Mouse (Mus musculus): Measurements from ENCODE around the gene Mfsd4b1.
"Not testable (repeated sequence)": the region's sequence is repeated elsewhere in the genome, so short reads cannot be mapped to it uniquely, and the experiment has no call there.

The Mfsd4b1 gene

DNA sequence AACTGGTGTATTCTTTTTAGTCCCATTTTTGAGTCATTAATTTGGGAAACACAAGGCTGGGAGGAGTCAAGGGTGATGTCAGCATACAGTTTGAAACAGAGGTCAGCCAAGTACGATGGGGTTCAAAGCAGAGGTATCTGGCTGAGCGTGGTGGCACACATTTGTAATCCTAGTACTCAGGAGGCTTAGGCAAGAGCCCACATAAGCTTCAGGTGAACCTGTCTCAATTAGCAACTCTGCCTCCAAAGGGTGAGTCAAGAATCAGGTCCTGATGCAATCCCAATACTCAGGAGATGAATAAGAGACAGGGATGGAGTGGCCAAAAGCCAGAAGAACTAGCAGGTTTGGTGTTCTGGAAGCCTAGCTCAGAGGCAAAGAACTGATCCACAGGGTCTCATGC lies 7.8 kb upstream of the Mfsd4b1 start:
- no peak for DNase-seq (ENCODE audit: low read depth)

GRCm38 (mm10) chr10:40030716-40031115 lies 5.6 kb upstream of the Mfsd4b1 start:
- no peak for DNase-seq (ENCODE audit: low read depth)

DNA sequence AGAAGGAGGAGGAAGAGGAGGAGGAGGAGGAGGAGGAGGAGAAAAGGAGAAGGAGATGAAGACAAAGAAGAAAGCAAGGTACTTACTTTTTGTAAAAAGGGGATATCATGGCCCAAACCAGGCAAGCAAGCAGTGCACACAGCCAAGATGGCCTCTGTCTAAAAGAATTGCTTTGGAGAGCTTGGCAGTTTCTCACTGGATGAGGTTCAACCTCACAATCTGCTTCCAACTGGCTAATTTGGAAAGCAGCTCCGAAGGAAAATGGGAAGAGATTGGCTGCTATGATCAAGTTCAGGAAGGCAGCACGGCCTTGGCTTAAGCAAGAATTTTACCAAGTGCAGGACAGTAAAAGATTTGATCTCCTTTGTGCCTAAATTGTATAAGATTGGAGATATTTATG lies 4.5 kb upstream of the Mfsd4b1 start:
- DNase-seq (ENCODE audit: low read depth): no peak

DNA sequence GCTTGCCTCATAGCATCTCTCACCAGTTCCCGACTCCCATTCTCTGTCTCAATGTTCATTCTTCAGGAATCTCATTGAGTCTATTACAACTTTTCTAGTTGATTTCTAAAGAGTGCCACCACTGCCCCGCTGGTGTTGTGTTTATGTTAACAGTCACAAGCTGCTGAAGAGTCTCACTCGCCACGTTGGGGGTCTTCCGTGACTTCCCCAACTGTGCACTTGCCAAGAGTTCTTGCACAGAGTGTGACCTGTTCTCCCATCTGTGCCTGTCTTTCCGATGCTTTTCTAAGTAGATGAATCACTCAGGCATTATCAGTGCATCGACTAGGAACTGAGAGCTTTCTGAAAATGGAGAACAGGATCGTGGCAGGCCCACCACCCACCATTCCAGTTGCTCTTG lies 3.0 kb upstream of the Mfsd4b1 start:
- no peak for DNase-seq (ENCODE audit: low read depth)

DNA sequence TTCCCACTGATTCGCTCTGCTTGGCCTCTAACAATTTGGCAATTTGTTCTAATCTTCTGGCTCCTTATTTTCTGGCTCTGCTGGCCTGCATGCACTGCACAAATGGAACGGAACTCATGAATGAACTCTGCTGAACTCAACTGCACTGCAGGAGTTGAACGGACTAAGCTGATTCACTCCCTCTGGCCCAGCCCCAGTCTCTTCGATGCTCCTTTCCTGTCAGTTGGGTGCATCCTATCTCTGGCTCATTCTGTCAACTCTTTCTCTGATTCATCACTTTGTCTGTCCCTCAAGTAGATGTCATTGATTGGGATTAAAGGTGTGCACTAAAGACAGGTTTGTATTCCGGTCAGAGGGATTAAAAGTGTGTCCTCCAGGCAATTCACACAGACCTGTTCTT lies 1.5 kb upstream of the Mfsd4b1 start:
- no peak for DNase-seq (ENCODE audit: low read depth)

- no peak for DNase-seq (ENCODE audit: low read depth)
These were observed 492 bp upstream of the Mfsd4b1 start for GRCm38 (mm10) chr10:40025560-40025959.

DNA sequence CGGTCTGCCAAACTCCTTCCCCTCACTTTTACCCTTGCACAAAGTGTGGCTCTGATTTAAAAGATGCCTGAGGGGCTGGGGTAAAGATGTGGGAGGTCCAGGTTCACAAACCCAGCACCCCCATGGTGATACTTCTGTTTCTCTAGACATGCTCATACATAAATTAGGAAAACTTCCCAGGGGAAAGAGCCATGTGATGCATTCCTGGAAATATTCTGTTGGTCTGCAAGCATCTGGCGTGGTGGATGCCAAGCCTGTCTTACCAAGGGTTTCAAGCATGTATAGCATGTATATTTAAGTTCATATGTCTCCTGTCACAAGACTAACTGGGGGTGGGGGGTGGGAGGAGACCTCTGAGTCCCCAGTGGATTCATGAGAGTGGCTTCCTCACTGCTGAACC lies 4.7 kb downstream of the Mfsd4b1 start:
- no peak for DNase-seq (ENCODE audit: low read depth)

DNA sequence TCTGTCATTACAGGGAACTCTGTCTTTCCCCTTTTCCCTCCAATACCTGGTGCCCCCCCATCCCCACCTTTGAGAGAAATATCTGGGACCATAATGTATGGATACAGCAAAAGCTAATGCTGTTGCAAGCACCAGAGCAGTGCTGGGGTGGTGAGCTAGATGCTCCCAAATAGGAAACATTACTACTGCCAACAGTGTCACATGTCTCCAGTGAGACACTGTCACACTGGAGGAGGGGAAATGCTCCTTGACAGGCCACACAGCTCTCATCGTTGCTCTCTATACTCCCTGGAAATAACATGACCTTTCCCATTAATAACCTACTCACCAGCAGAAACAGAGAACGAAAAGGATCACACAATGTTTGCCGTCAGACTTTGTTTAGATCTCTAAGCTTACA lies 5.6 kb downstream of the Mfsd4b1 start:
- DNase-seq (ENCODE audit: low read depth): no peak

DNA sequence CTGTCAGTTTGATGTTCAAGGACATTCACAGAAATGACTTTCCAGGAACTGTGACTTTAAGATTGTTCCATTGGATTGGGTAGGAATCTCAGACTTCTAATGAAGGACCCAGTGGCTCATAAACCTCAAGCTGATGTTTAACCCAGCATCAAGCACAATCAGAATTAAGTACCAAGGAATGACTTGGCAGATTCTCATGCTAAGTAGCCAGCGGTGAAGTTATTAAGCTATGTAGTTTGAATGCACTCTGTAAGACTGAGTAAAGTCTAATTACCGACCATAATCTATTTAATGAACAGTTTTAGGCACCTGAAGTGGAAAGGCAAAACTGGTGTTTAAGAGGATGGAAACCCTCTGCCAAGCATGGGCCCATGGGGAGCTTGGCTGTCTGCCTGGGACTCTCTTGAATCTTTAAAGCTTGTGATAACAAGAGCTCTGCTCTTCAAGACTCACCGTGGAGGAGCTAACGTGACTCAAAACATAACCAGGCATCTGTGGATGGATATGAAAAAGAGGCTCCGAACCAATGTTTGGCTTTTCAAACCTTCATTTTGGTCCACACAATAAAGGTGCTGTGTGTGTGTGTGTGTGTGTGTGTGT lies 6.7 kb downstream of the Mfsd4b1 start:
- no peak for DNase-seq (ENCODE audit: low read depth)

DNA sequence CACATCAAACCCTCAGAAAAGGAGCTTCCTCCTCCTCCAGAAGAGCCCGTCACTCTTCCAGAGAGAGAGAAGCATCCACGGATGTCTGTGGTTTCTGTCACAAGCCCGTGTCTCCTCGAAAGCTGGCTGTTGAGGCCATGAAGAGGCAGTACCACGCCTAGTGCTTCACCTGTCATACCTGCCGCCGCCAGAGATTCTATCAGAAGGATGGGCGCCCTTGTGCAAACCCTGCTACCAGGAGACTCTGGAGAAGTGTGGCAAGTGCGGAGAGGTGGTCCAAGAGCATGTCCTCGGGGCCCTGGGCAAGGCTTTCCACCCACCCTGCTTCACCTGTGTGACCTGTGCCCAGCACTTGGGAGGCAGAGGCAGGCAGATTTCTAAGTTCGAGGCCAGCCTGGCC lies 15.5 kb downstream of the Mfsd4b1 start:
- no peak for DNase-seq (ENCODE audit: low read depth)

- not testable (repeated sequence) for DNase-seq (ENCODE audit: low read depth)
These were observed 16.2 kb downstream of the Mfsd4b1 start for GRCm38 (mm10) chr10:40008847-40009246.

DNA sequence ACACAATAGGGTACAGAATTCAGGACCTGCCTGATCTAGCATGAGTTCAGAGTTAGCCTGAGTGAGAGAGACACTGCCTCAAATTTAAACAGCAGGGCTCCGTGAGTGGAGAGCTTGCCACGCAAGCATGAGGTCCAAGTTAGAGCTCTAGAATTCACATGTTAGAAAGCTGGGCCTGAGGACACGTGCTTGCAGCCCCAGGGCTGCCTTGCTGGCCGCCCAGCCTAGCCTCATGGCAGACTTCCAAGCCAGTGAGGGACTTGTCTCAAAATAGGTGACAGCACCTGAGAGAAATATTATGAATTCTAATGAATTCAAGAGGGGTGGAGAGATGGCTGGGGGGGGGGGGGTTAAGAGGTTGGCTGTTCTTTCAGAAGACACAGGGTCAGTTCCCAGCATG lies 17.1 kb downstream of the Mfsd4b1 start:
- DNase-seq (ENCODE audit: low read depth): no peak

DNA sequence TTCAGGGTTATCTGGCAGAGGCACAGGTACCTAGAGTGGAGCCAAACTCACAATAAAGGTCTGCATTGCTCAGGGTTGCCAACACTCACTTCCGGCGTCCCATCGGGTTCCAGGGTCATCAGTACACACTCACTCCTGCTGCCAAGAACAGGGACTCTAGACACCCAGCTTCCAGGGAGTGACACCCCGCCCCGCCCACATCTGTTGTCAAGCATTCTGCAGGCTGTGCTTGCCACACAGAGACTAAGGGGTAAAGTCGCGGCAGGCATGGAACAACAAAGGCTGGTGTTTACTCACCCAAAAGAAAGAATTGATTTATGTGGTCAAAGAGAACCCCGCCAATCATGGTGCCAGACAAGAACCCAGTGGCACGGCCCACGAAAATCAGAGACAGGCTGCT lies 18.1 kb downstream of the Mfsd4b1 start:
- DNase-seq (ENCODE audit: low read depth): peak; percentile 42

GRCm38 (mm10) chr10:40000746-40001145 lies 24.3 kb downstream of the Mfsd4b1 start:
- no peak for DNase-seq (ENCODE audit: low read depth)

DNA sequence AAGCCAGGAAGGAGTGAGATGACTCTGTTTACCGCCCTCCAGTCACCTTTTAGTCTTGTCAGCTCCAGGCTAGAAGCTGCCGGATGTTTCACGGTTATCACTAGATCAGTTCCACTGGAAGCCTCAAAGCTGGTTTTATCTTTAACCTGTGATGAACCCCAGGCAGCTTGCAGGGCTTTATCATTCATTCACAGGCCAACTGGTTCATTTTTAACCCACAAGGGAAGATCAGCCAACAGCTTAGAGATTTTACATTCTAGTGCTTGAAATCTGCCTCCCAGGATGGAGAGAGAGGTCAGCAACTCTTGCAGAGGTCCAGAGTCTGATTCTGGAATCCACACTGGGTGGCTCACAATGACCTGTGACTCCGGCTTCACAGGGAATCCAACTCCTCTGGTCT lies 33.9 kb downstream of the Mfsd4b1 start:
- peak; percentile 75 for DNase-seq (ENCODE audit: low read depth)

- no peak for DNase-seq (ENCODE audit: low read depth)
These were observed 38.6 kb downstream of the Mfsd4b1 start, which contains the start of gene Mfsd4b5 for GRCm38 (mm10) chr10:39986466-39986865. Mfsd4b5 (minus strand) TSS chr10:39986646.

GRCm38 (mm10) chr10:39982604-39983003 lies 42.5 kb downstream of the Mfsd4b1 start:
- DNase-seq (ENCODE audit: low read depth): no peak

GRCm38 (mm10) chr10:39978231-39978630 lies 46.8 kb downstream of the Mfsd4b1 start:
- no peak for DNase-seq (ENCODE audit: low read depth)

DNA sequence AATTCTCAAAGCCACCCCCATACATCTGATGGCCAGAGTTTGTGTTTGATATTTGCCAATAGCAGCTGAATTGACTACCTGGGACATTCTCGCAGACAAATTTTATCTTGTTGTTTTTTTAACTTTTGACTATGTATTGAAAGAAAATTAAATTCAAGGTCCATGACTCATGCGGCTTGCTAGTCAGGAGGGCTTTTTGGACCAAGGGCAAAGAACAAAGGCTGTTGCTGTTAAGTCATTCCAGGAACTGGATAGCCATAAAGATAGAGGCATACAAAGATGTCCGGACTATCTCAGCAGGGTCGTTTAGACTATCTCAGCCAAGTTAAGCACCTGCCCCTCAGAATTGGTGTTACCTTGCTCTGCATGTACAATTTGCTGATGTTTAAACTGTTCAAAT lies 47.7 kb downstream of the Mfsd4b1 start:
- no peak for DNase-seq (ENCODE audit: low read depth)

DNA sequence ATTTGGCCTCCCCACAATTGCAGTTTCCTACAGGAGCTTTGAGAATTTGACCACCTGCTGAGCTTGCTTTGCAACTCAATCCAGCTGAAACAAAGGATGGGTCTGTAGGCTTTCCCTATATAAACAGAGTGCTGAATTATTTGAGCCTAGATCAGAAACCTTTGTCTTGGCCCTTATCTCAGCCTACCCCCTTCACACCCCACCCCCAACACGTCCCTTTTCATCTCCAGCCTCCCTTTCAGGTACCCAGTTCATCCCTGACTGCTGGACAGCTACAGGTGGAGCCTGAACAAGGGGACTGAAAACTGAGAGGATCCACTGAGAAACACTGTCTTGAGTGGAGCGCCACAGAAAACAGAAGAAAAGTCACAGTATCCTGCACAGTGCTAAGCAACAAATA lies 49.3 kb downstream of the Mfsd4b1 start:
- no peak for DNase-seq (ENCODE audit: low read depth)

- DNase-seq (ENCODE audit: low read depth): peak; percentile 48
These were observed 50.1 kb downstream of the Mfsd4b1 start for GRCm38 (mm10) chr10:39974982-39975381.

- DNase-seq (ENCODE audit: low read depth): no peak
These were observed 57.6 kb downstream of the Mfsd4b1 start for GRCm38 (mm10) chr10:39967512-39967911.

GRCm38 (mm10) chr10:39961906-39962305 lies 63.2 kb downstream of the Mfsd4b1 start:
- DNase-seq (ENCODE audit: low read depth): no peak

DNA sequence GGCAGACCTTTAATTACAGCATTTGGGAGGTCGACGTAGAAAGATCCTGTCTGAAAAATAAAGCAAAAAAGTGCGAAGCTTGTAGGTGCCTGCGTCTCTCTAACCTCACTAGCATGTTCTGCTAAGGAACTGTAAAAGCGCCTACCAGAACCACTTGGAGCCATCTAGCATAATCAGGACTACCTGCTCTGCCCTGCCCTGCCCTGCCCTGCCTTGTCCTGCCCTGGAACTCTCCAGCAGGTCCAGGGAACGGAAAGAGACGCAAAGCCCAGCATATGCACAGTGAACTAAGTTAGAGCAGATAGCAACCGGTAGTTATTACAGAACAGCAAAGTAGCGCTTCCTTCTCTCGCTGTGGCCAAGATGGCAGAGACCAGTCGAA lies 64.6 kb downstream of the Mfsd4b1 start:
- no peak for DNase-seq (ENCODE audit: low read depth)
